Mouse (Mus musculus): ENCODE data around the gene Bcl2l1. TPM values are rescaled to one million over a fixed set of nuclear protein-coding genes. Genes with fewer than 3 reads are reported as not detected.

The Bcl2l1 gene
- total RNA-seq, 1 experiment from 2014 or later = 21.7 TPM

GRCm38 (mm10) chr2:152825713-152826112 is 5.8 kb downstream of the Bcl2l1 start:
- no peak for ATAC-seq (replicated peaks; ENCODE audit: insufficient number of reproducible peaks, low FRiP score, low TSS enrichment, poor library complexity, severe bottlenecking)

GRCm38 (mm10) chr2:152825168-152825697 is 6.3 kb downstream of the Bcl2l1 start:
- ATAC-seq (replicated peaks; ENCODE audit: insufficient number of reproducible peaks, low FRiP score, low TSS enrichment, poor library complexity, severe bottlenecking) = no peak

- ATAC-seq (replicated peaks; ENCODE audit: insufficient number of reproducible peaks, low FRiP score, low TSS enrichment, poor library complexity, severe bottlenecking) = no peak
These were observed 6.9 kb downstream of the Bcl2l1 start for GRCm38 (mm10) chr2:152824438-152825167.

- no peak for ATAC-seq (replicated peaks; ENCODE audit: insufficient number of reproducible peaks, low FRiP score, low TSS enrichment, poor library complexity, severe bottlenecking)
These were observed 7.8 kb downstream of the Bcl2l1 start for GRCm38 (mm10) chr2:152823770-152824169.

- no peak for ATAC-seq (replicated peaks; ENCODE audit: insufficient number of reproducible peaks, low FRiP score, low TSS enrichment, poor library complexity, severe bottlenecking)
These were observed 10.0 kb downstream of the Bcl2l1 start for GRCm38 (mm10) chr2:152821566-152821965.

GRCm38 (mm10) chr2:152821023-152821422 is 10.5 kb downstream of the Bcl2l1 start:
- no peak for ATAC-seq (replicated peaks; ENCODE audit: insufficient number of reproducible peaks, low FRiP score, low TSS enrichment, poor library complexity, severe bottlenecking)

- no peak for ATAC-seq (replicated peaks; ENCODE audit: insufficient number of reproducible peaks, low FRiP score, low TSS enrichment, poor library complexity, severe bottlenecking)
These were observed 11.2 kb downstream of the Bcl2l1 start for GRCm38 (mm10) chr2:152820369-152820768.

GRCm38 (mm10) chr2:152819926-152820325 is 11.6 kb downstream of the Bcl2l1 start:
- no peak for ATAC-seq (replicated peaks; ENCODE audit: insufficient number of reproducible peaks, low FRiP score, low TSS enrichment, poor library complexity, severe bottlenecking)

GRCm38 (mm10) chr2:152819097-152819624 is 12.4 kb downstream of the Bcl2l1 start:
- no peak for ATAC-seq (replicated peaks; ENCODE audit: insufficient number of reproducible peaks, low FRiP score, low TSS enrichment, poor library complexity, severe bottlenecking)

- ATAC-seq (replicated peaks; ENCODE audit: insufficient number of reproducible peaks, low FRiP score, low TSS enrichment, poor library complexity, severe bottlenecking) = no peak
These were observed 12.8 kb downstream of the Bcl2l1 start for GRCm38 (mm10) chr2:152818679-152819078.

- ATAC-seq (replicated peaks; ENCODE audit: insufficient number of reproducible peaks, low FRiP score, low TSS enrichment, poor library complexity, severe bottlenecking) = no peak
These were observed 13.8 kb downstream of the Bcl2l1 start for GRCm38 (mm10) chr2:152817596-152818291.

- ATAC-seq (replicated peaks; ENCODE audit: insufficient number of reproducible peaks, low FRiP score, low TSS enrichment, poor library complexity, severe bottlenecking) = no peak
These were observed 14.7 kb downstream of the Bcl2l1 start for GRCm38 (mm10) chr2:152816657-152817348.

GRCm38 (mm10) chr2:152815879-152816656 is 15.5 kb downstream of the Bcl2l1 start:
- no peak for ATAC-seq (replicated peaks; ENCODE audit: insufficient number of reproducible peaks, low FRiP score, low TSS enrichment, poor library complexity, severe bottlenecking)

- ATAC-seq (replicated peaks; ENCODE audit: insufficient number of reproducible peaks, low FRiP score, low TSS enrichment, poor library complexity, severe bottlenecking) = no peak
These were observed 17.2 kb downstream of the Bcl2l1 start for GRCm38 (mm10) chr2:152814213-152814874.

- ATAC-seq (replicated peaks; ENCODE audit: insufficient number of reproducible peaks, low FRiP score, low TSS enrichment, poor library complexity, severe bottlenecking) = no peak
These were observed 18.3 kb downstream of the Bcl2l1 start for GRCm38 (mm10) chr2:152813232-152813631.

- ATAC-seq (replicated peaks; ENCODE audit: insufficient number of reproducible peaks, low FRiP score, low TSS enrichment, poor library complexity, severe bottlenecking) = no peak
These were observed 20.0 kb downstream of the Bcl2l1 start for GRCm38 (mm10) chr2:152811336-152812165.
